Mouse (Mus musculus): Measurements from ENCODE around the gene Disc1. TPM values are rescaled to one million over a fixed set of nuclear protein-coding genes. Genes with fewer than 3 reads are reported as not detected.

The Disc1 gene
- polyA plus RNA-seq, 1 experiment, result 0.12 TPM

- Histone ChIP-seq H3K27me3 (ENCODE audit: control insufficient read depth, insufficient read depth, insufficient read length) (no peaks in the 10 kb centered on the region), H3ac (ENCODE audit: control insufficient read depth, insufficient read length, low read depth) (no peak overlapping the region), H3K4me3 (ENCODE audit: insufficient read depth, poor library complexity, severe bottlenecking) (no peak overlapping the region), H3K36me3 (ENCODE audit: control insufficient read depth, insufficient read depth) (peaks cover 13% of the 10 kb centered on the region), H3K79me3 (ENCODE audit: low read depth) (no peaks in the 10 kb centered on the region), H3K79me2 (ENCODE audit: control insufficient read depth, insufficient read depth) (no peaks in the 10 kb centered on the region)
- TF ChIP-seq FOSL1 (IDR thresholded peaks at IDR 0.05; ENCODE audit: insufficient read depth, low read length, poor library complexity, severe bottlenecking) (no peak), MAX (IDR thresholded peaks at IDR 0.05) (no peak), MYOG (IDR thresholded peaks at IDR 0.05; ENCODE audit: control insufficient read depth, extremely low read depth, insufficient read length) (no peak), USF1 (IDR thresholded peaks at IDR 0.05; ENCODE audit: low read depth) (no peak), CEBPB (IDR thresholded peaks at IDR 0.05; ENCODE audit: low read depth) (no peak), MYOD1 (IDR thresholded peaks at IDR 0.05; ENCODE audit: control insufficient read depth, insufficient read length, low read depth) (no peak), CTCF (IDR thresholded peaks at IDR 0.05; ENCODE audit: control insufficient read depth, insufficient read depth, insufficient read length) (no peak)
Measured at GRCm38 (mm10) chr8:125041496-125041895, 12.5 kb upstream of the Disc1 start.

DNA sequence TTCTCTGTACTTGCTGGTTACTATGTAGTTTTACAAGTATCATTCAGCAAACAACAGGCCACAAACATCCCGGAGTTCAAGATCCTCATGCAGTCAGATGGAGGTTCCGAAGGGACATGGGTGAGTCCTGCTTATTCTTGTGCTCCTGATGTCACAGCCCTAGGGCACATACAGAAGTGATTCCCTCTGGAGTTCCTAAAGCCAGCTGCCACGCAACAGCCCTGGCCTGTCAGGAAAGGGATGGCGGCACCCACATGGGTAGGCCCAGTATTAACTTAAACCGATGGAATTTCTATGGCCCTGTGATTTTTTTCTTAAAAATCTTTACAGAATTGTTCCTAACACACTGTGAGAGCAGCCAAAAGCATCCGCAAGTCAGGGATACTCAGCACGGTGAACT lies 10.6 kb upstream of the Disc1 start:
- no peaks in the 10 kb centered on the region for H3K27me3 ChIP-seq (ENCODE audit: control insufficient read depth, insufficient read depth, insufficient read length)
- H3K79me3 ChIP-seq (ENCODE audit: low read depth), result no peaks in the 10 kb centered on the region
- TF ChIP-seq CTCF (IDR thresholded peaks at IDR 0.05; ENCODE audit: control insufficient read depth, insufficient read depth, insufficient read length) (no peak), MAX (IDR thresholded peaks at IDR 0.05) (no peak), MYOD1 (IDR thresholded peaks at IDR 0.05; ENCODE audit: control insufficient read depth, insufficient read length, low read depth) (no peak), CEBPB (IDR thresholded peaks at IDR 0.05; ENCODE audit: low read depth) (no peak), USF1 (IDR thresholded peaks at IDR 0.05; ENCODE audit: low read depth) (no peak), FOSL1 (IDR thresholded peaks at IDR 0.05; ENCODE audit: insufficient read depth, low read length, poor library complexity, severe bottlenecking) (no peak), MYOG (IDR thresholded peaks at IDR 0.05; ENCODE audit: control insufficient read depth, extremely low read depth, insufficient read length) (no peak)
- H3K79me2 ChIP-seq (ENCODE audit: control insufficient read depth, insufficient read depth), result no peaks in the 10 kb centered on the region
- peaks cover 3% of the 10 kb centered on the region for H3K36me3 ChIP-seq (ENCODE audit: control insufficient read depth, insufficient read depth)
- H3ac ChIP-seq (ENCODE audit: control insufficient read depth, insufficient read length, low read depth), result no peak overlapping the region
- H3K4me3 ChIP-seq (ENCODE audit: insufficient read depth, poor library complexity, severe bottlenecking), result no peak overlapping the region

GRCm38 (mm10) chr8:125043935-125044334 lies 10.1 kb upstream of the Disc1 start:
- TF ChIP-seq FOSL1 (IDR thresholded peaks at IDR 0.05; ENCODE audit: insufficient read depth, low read length, poor library complexity, severe bottlenecking), result no peak
- TF ChIP-seq CTCF (IDR thresholded peaks at IDR 0.05; ENCODE audit: control insufficient read depth, insufficient read depth, insufficient read length), result no peak
- TF ChIP-seq CEBPB (IDR thresholded peaks at IDR 0.05; ENCODE audit: low read depth), result no peak
- no peak for TF ChIP-seq MYOG (IDR thresholded peaks at IDR 0.05; ENCODE audit: control insufficient read depth, extremely low read depth, insufficient read length)
- TF ChIP-seq MYOD1 (IDR thresholded peaks at IDR 0.05; ENCODE audit: control insufficient read depth, insufficient read length, low read depth), result no peak
- Histone ChIP-seq H3K27me3 (ENCODE audit: control insufficient read depth, insufficient read depth, insufficient read length) (no peaks in the 10 kb centered on the region), H3K36me3 (ENCODE audit: control insufficient read depth, insufficient read depth) (no peaks in the 10 kb centered on the region), H3ac (ENCODE audit: control insufficient read depth, insufficient read length, low read depth) (no peak overlapping the region), H3K4me3 (ENCODE audit: insufficient read depth, poor library complexity, severe bottlenecking) (no peak overlapping the region), H3K79me3 (ENCODE audit: low read depth) (no peaks in the 10 kb centered on the region), H3K79me2 (ENCODE audit: control insufficient read depth, insufficient read depth) (no peaks in the 10 kb centered on the region)

GRCm38 (mm10) chr8:125045760-125046159 lies 8.2 kb upstream of the Disc1 start:
- Histone ChIP-seq H3ac (ENCODE audit: control insufficient read depth, insufficient read length, low read depth) (no peak overlapping the region), H3K27me3 (ENCODE audit: control insufficient read depth, insufficient read depth, insufficient read length) (no peaks in the 10 kb centered on the region)

DNA sequence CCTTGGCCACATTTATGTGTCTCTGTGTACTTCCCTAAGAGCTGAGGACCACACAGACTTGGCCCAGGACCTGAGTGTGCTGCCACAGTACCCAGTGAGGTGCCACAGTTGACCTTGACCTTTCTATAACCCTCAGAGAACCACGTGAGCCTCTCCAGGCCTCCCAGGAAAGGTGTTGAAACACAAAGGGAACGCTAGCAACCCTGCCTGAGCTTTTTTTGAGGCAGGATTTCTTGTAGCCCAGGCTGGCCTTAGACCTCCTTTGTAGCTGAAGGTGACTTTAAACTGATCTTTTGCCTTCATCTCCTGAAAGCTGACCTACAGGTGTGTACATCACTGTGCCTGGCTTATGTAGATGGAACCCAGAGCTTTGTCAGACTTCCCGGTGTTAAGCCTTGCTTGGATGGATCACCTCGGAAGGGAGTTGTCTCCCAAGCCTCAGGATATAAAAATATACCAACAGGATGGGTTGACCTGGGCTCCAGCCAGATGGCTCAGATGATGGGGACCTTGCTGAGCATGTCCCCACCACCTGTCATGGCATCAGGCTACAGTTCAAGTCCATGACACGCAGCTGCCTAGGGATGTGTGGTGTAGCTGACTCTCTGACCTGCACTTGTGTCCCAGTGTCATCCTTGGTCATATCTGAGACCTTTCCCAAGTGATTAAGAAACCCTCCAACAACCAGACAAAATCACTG lies 4.8 kb upstream of the Disc1 start:
- H3K27me3 ChIP-seq (ENCODE audit: control insufficient read depth, insufficient read depth, insufficient read length), result peaks cover 20% of the 10 kb centered on the region
- H3K4me3 ChIP-seq (ENCODE audit: insufficient read depth, poor library complexity, severe bottlenecking), result no peak overlapping the region
- no peak overlapping the region for H3ac ChIP-seq (ENCODE audit: control insufficient read depth, insufficient read length, low read depth)
- no peaks in the 10 kb centered on the region for H3K79me2 ChIP-seq (ENCODE audit: control insufficient read depth, insufficient read depth)
- H3K79me3 ChIP-seq (ENCODE audit: low read depth), result no peaks in the 10 kb centered on the region
- no peaks in the 10 kb centered on the region for H3K36me3 ChIP-seq (ENCODE audit: control insufficient read depth, insufficient read depth)
- TF ChIP-seq USF1 (IDR thresholded peaks at IDR 0.05; ENCODE audit: low read depth) (no peak), CEBPB (IDR thresholded peaks at IDR 0.05; ENCODE audit: low read depth) (no peak)

More at GRCm38 (mm10) chr8:125045760-125046159, 8.2 kb upstream of the Disc1 start:
- no peaks in the 10 kb centered on the region for H3K36me3 ChIP-seq (ENCODE audit: control insufficient read depth, insufficient read depth)
- H3K4me3 ChIP-seq (ENCODE audit: insufficient read depth, poor library complexity, severe bottlenecking), result no peak overlapping the region
- TF ChIP-seq CEBPB (IDR thresholded peaks at IDR 0.05; ENCODE audit: low read depth) (no peak), USF1 (IDR thresholded peaks at IDR 0.05; ENCODE audit: low read depth) (no peak), FOSL1 (IDR thresholded peaks at IDR 0.05; ENCODE audit: insufficient read depth, low read length, poor library complexity, severe bottlenecking) (no peak), MYOG (IDR thresholded peaks at IDR 0.05; ENCODE audit: control insufficient read depth, extremely low read depth, insufficient read length) (no peak), CTCF (IDR thresholded peaks at IDR 0.05; ENCODE audit: control insufficient read depth, insufficient read depth, insufficient read length) (no peak), MAX (IDR thresholded peaks at IDR 0.05) (no peak), MYOD1 (IDR thresholded peaks at IDR 0.05; ENCODE audit: control insufficient read depth, insufficient read length, low read depth) (no peak)
- no peaks in the 10 kb centered on the region for H3K79me3 ChIP-seq (ENCODE audit: low read depth)
- H3K79me2 ChIP-seq (ENCODE audit: control insufficient read depth, insufficient read depth), result no peaks in the 10 kb centered on the region

GRCm38 (mm10) chr8:125049826-125050225 lies 4.2 kb upstream of the Disc1 start:
- H3K27me3 ChIP-seq (ENCODE audit: control insufficient read depth, insufficient read depth, insufficient read length), result peaks cover 26% of the 10 kb centered on the region
- H3K79me3 ChIP-seq (ENCODE audit: low read depth), result no peaks in the 10 kb centered on the region
- H3K79me2 ChIP-seq (ENCODE audit: control insufficient read depth, insufficient read depth), result no peaks in the 10 kb centered on the region
- no peak overlapping the region for H3K4me3 ChIP-seq (ENCODE audit: insufficient read depth, poor library complexity, severe bottlenecking)
- no peaks in the 10 kb centered on the region for H3K36me3 ChIP-seq (ENCODE audit: control insufficient read depth, insufficient read depth)
- H3ac ChIP-seq (ENCODE audit: control insufficient read depth, insufficient read length, low read depth), result no peak overlapping the region
- TF ChIP-seq MAX (IDR thresholded peaks at IDR 0.05), result no peak
- TF ChIP-seq MYOD1 (IDR thresholded peaks at IDR 0.05; ENCODE audit: control insufficient read depth, insufficient read length, low read depth), result no peak
- TF ChIP-seq CTCF (IDR thresholded peaks at IDR 0.05; ENCODE audit: control insufficient read depth, insufficient read depth, insufficient read length), result no peak
- no peak for TF ChIP-seq CEBPB (IDR thresholded peaks at IDR 0.05; ENCODE audit: low read depth)
- TF ChIP-seq USF1 (IDR thresholded peaks at IDR 0.05; ENCODE audit: low read depth), result no peak
- no peak for TF ChIP-seq FOSL1 (IDR thresholded peaks at IDR 0.05; ENCODE audit: insufficient read depth, low read length, poor library complexity, severe bottlenecking)
- TF ChIP-seq MYOG (IDR thresholded peaks at IDR 0.05; ENCODE audit: control insufficient read depth, extremely low read depth, insufficient read length), result no peak
